Mouse (Mus musculus) intestine, embryonic 14.5 days (tissue): ENCODE data around the gene Ccdc173. TPM values are rescaled to one million over a fixed set of nuclear protein-coding genes. Genes with fewer than 3 reads are reported as not detected.

Experiments used
- ATAC-seq: fragments of 200-750 bp; cut with Nextera tagmentation; replicated peaks from 2 replicates; pipeline ENCODE4 v1.8.0; 2017; ENCODE audit warnings: low read depth, moderate number of reproducible peaks, moderate TSS enrichment, moderate library complexity; ENCODE audit not compliant: low FRiP score, low TSS enrichment
- DNase-seq: peaks from one replicate; pipeline ENCODE4 v3.0.0-alpha.2; 2018; ENCODE audit warnings: low spot score
- H3K27ac ChIP-seq: fragments of 300-500 bp; sonication (generic); 2 replicates; pipeline ENCODE4 v1.5.1; 2014; ENCODE audit warnings: low read depth, mild to moderate bottlenecking, control low read depth
- H3K27me3 ChIP-seq: fragments of 300-500 bp; sonication (generic); replicated peaks from 2 replicates; pipeline ENCODE4 v1.6.1; 2014; ENCODE audit warnings: low read length, control low read depth; ENCODE audit not compliant: control insufficient read depth, insufficient read depth
- H3K36me3 ChIP-seq: fragments of 300-500 bp; sonication (generic); 2 replicates; pipeline ENCODE4 v1.6.1; 2014; ENCODE audit warnings: low read length, control low read depth; ENCODE audit not compliant: control insufficient read depth, insufficient read depth
- H3K4me1 ChIP-seq: fragments of 300-500 bp; sonication (generic); replicated peaks from 2 replicates; pipeline ENCODE4 v1.6.1; 2014; ENCODE audit warnings: low read length, control low read depth, mixed read lengths; ENCODE audit not compliant: control insufficient read depth, insufficient read depth
- H3K4me2 ChIP-seq: fragments of 300-500 bp; sonication (generic); 2 replicates; pipeline ENCODE4 v1.6.1; 2014; ENCODE audit warnings: low read length
- H3K4me3 ChIP-seq: fragments of 300-500 bp; sonication (generic); 2 replicates; pipeline ENCODE4 v1.5.1; 2014; ENCODE audit warnings: low read depth, low read length, control low read depth, mixed read lengths
- H3K9ac ChIP-seq: fragments of 300-500 bp; sonication (generic); 2 replicates; pipeline ENCODE4 v1.6.1; 2014; ENCODE audit warnings: mild to moderate bottlenecking, low read length
- H3K9me3 ChIP-seq: fragments of 300-500 bp; sonication (generic); 2 replicates; pipeline ENCODE4 v1.6.1; 2016; ENCODE audit warnings: low read length, control low read depth; ENCODE audit not compliant: control insufficient read depth
- WGBS: fragments of 180-500 bp; shearing (Covaris S2); extraction: QIAGEN DNeasy Blood & Tissue Kit; methylation state at CpG from one replicate; pipeline ENCODE4 v1.1.7; 2014; 5-methylcytosine and 5-hydroxymethylcytosine counted together
- polyA plus RNA-seq: library from polyadenylated mRNA; unstranded; fragments of >200 nt; fragmentation: Nextera tagmentation; extraction: Ambion mirVana; gene quantifications from 2 replicates; pipeline ENCODE4 v1.2.1, GENCODE M21; 2014

Gene Ccdc173
- polyA plus RNA-seq, 1 experiment from 2014 or later = 1.5 TPM

- Histone ChIP-seq H3K36me3 (no peaks in the 10 kb centered on the region), H3K27ac (peak within 1 kb of the TSS; percentile 91), H3K4me1 (peaks cover 7% of the 10 kb centered on the region), H3K4me2 (peak within 1 kb of the TSS; percentile 76), H3K4me3 (peak within 1 kb of the TSS; percentile 96), H3K9ac (peak within 1 kb of the TSS; percentile 86), H3K9me3 (no peaks in the 10 kb centered on the region), H3K27me3 (no peaks in the 10 kb centered on the region; the same call in 1 of the 2 replicates)
- ATAC-seq (peak; percentile 26), DNase-seq (no peak)
- WGBS = 5% methylated on average over 12 of the region's 12 CpGs
Measured at GRCm38 (mm10) chr2:69722273-69722649, 67.1 kb downstream of the Ccdc173 start, which contains the start of gene Ppig. TSS of gene Ppig (plus strand) at chr2:69722545.

- H3K4me2 ChIP-seq = no peak overlapping the region
- no peak overlapping the region for H3K27ac ChIP-seq
- H3K9me3 ChIP-seq = no peaks in the 10 kb centered on the region
- no peak overlapping the region for H3K4me3 ChIP-seq
- DNase-seq = no peak
- no peak for ATAC-seq
- 71% methylated on average over 1 of the region's 1 CpGs for WGBS
- peaks cover 3% of the 10 kb centered on the region for H3K4me1 ChIP-seq
- no peak overlapping the region for H3K9ac ChIP-seq
- H3K36me3 ChIP-seq = no peaks in the 10 kb centered on the region
- no peaks in the 10 kb centered on the region; the same call in 1 of the 2 replicates for H3K27me3 ChIP-seq
Measured at GRCm38 (mm10) chr2:69719121-69719520, 70.3 kb downstream of the Ccdc173 start.

DNA sequence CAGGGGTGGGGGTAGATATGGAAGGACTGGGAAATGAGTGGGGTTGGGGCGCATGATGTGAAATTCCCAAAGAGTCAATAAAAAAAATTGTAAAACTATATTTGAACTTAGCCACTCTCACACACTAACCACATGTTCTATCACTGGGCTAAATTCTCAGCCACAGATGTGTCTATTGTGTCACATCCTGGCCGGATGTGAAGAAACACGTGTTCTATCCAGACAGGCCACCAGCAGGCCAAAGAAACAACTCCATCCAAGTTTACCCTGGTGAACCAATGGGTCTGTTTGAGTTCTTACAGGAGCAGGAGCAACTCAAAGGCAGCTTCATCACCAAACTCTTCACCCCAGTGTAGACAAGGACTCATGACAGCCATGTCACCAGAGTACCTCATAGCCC lies 72.9 kb downstream of the Ccdc173 start:
- no peak overlapping the region for H3K4me3 ChIP-seq
- no peak overlapping the region for H3K27ac ChIP-seq
- no peak for DNase-seq
- H3K9me3 ChIP-seq = no peaks in the 10 kb centered on the region
- 78% methylated on average over 3 of the region's 3 CpGs for WGBS
- no peaks in the 10 kb centered on the region; the same call in 1 of the 2 replicates for H3K27me3 ChIP-seq
- H3K36me3 ChIP-seq = no peaks in the 10 kb centered on the region
- no peak for ATAC-seq
- H3K4me1 ChIP-seq = no peaks in the 10 kb centered on the region
- H3K4me2 ChIP-seq = no peak overlapping the region
- no peak overlapping the region for H3K9ac ChIP-seq

DNA sequence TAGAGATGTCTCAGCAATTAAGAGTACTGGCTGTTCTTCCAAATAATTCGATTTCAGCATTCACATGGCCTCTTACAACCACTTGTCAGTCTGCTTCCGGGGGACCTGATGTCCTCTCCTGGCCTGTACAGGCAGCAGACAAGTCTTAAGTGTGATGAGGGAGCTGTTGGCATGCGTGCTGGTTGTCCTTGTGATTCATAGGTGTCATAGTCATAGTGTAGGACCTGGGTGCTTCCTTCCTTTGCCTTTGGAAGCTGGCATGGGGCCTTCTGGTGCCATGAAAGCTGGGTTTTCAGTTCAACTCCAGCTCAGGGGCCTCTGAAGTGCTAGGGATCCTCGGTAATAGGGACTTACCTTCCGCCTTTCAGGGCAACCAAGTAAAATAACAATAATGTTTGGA lies 75.2 kb downstream of the Ccdc173 start:
- 78% methylated on average over 5 of the region's 5 CpGs for WGBS
- DNase-seq = no peak
- no peaks in the 10 kb centered on the region for H3K9me3 ChIP-seq
- no peak overlapping the region for H3K27ac ChIP-seq
- H3K4me2 ChIP-seq = no peak overlapping the region
- H3K27me3 ChIP-seq = no peaks in the 10 kb centered on the region
- ATAC-seq = no peak
- H3K4me3 ChIP-seq = no peak overlapping the region
- H3K9ac ChIP-seq = no peak overlapping the region
- no peaks in the 10 kb centered on the region for H3K4me1 ChIP-seq
- no peaks in the 10 kb centered on the region; the same call in 1 of the 2 replicates for H3K36me3 ChIP-seq

- H3K4me3 ChIP-seq = peak overlapping the region; percentile 89
- ATAC-seq (0 out of 2 replicates have a peak, but pooled peaks have one; percentile 13), DNase-seq (no peak)
- H3K4me1 ChIP-seq = no peaks in the 10 kb centered on the region
- no peak overlapping the region for H3K27ac ChIP-seq
- H3K9me3 ChIP-seq = no peaks in the 10 kb centered on the region
- H3K27me3 ChIP-seq = no peaks in the 10 kb centered on the region
- WGBS = 28% methylated on average over 4 of the region's 4 CpGs
- no peaks in the 10 kb centered on the region; the same call in 1 of the 2 replicates for H3K36me3 ChIP-seq
- no peak overlapping the region for H3K9ac ChIP-seq
- peak overlapping the region; percentile 60 for H3K4me2 ChIP-seq
Measured at GRCm38 (mm10) chr2:69713626-69714014, 75.8 kb downstream of the Ccdc173 start.

DNA sequence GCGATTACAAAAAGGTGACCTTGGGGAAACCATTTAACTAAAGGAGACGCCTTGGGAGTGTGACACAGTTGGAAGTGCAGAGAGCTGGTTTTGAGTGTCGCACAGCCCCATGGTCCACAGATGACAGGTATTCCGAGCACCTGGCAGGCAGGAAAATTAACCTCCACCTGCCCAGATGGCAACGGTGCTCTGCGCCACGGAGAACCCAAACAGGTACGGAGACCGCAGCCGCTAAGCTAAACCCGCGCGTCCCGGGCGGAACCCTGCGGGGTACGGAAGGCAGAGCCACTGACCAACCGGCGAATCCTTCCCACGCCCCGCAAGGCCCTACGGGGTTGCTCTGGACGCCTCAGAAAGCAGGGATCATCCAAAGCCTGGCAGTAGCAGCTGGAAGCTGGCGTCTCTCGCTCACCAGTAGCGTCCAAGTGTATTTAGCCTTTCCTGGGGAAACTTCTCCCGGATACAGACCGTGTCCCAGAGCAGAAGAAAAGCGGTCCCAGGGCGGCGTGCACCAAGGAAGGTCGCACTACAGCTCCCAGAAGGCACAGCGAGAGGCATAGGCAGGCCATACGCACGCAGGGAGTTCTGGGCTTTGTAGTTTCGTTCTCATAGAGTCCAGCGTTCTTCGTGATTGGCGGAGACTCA lies 76.3 kb downstream of the Ccdc173 start, which contains the start of gene Fastkd1:
Gene Fastkd1, minus strand, starts transcription at position 536 of the 645 bp plus-strand sequence.
- DNase-seq = peak; percentile 92
- Histone ChIP-seq H3K27ac (peak within 1 kb of the TSS; percentile 67; the same call in 1 of the 2 replicates), H3K4me2 (peak within 1 kb of the TSS; percentile 60), H3K9me3 (no peaks in the 10 kb centered on the region), H3K4me3 (peak within 1 kb of the TSS; percentile 89), H3K27me3 (no peaks in the 10 kb centered on the region), H3K9ac (peak within 1 kb of the TSS; percentile 65), H3K4me1 (no peaks in the 10 kb centered on the region), H3K36me3 (no peaks in the 10 kb centered on the region; the same call in 1 of the 2 replicates)
- WGBS = under 1% methylated on average over 39 of the region's 39 CpGs
- peak; percentile 96 for ATAC-seq

DNA sequence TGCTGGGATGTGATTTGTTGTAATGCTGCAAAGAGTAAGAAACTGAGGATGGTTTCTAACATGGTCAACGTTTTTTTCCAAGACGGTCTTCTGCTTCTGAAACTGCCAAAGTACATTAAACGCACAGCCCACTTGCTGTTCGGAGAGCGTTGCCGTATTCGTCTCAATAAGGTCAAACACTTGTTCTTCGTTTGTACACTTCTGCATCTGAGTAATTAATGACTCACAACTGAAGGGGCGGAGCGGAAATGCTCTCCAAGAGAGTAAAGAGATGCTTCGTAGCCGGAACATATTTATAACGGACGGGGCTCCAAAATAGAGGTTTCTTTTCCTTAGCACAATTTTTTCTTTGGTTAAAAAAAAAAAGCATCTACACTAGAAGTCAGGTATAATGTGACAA lies 77.2 kb downstream of the Ccdc173 start:
- no peaks in the 10 kb centered on the region for H3K9me3 ChIP-seq
- no peak overlapping the region for H3K9ac ChIP-seq
- H3K4me2 ChIP-seq = no peak overlapping the region
- ATAC-seq = no peak
- 84% methylated on average over 14 of the region's 14 CpGs for WGBS
- no peak for DNase-seq
- H3K36me3 ChIP-seq = peaks cover 7% of the 10 kb centered on the region; the same call in 1 of the 2 replicates
- H3K4me3 ChIP-seq = no peak overlapping the region
- no peaks in the 10 kb centered on the region for H3K27me3 ChIP-seq
- no peak overlapping the region for H3K27ac ChIP-seq
- no peaks in the 10 kb centered on the region for H3K4me1 ChIP-seq
